Mouse (Mus musculus): Measurements from ENCODE around the gene Gjc2.
"Not testable (repeated sequence)": the region's sequence is repeated elsewhere in the genome, so short reads cannot be mapped to it uniquely, and the experiment has no call there.

The Gjc2 gene

GRCm38 (mm10) chr11:59182864-59183331 lies at the start of gene Gjc2:
Gene Gjc2, minus strand, starts transcription at chr11:59183213.
- DNase-seq (ENCODE audit: low read depth, low spot score): no peak

GRCm38 (mm10) chr11:59232797-59233196 lies 49.8 kb upstream of the Gjc2 start:
- no peak for DNase-seq (ENCODE audit: low read depth, low spot score)

GRCm38 (mm10) chr11:59230144-59230760 lies 47.2 kb upstream of the Gjc2 start:
- DNase-seq (ENCODE audit: low read depth, low spot score): peak; percentile 70

- DNase-seq (ENCODE audit: low read depth, low spot score): peak; percentile 96
Measured at GRCm38 (mm10) chr11:59228122-59228953, 45.3 kb upstream of the Gjc2 start, which contains the start of gene Arf1. Gene Arf1, minus strand, starts transcription at chr11:59228270.

GRCm38 (mm10) chr11:59227604-59228121 lies 44.6 kb upstream of the Gjc2 start:
- DNase-seq (ENCODE audit: low read depth, low spot score): peak; percentile 32

- peak; percentile 43 for DNase-seq (ENCODE audit: low read depth, low spot score)
Measured at GRCm38 (mm10) chr11:59226787-59227603, 44.0 kb upstream of the Gjc2 start.

GRCm38 (mm10) chr11:59226251-59226650 lies 43.2 kb upstream of the Gjc2 start:
- DNase-seq (ENCODE audit: low read depth, low spot score): peak; percentile 61

GRCm38 (mm10) chr11:59225167-59225566 lies 42.2 kb upstream of the Gjc2 start:
- DNase-seq (ENCODE audit: low read depth, low spot score): no peak

- DNase-seq (ENCODE audit: low read depth, low spot score): no peak
Measured at GRCm38 (mm10) chr11:59224470-59224869, 41.5 kb upstream of the Gjc2 start.

- no peak for DNase-seq (ENCODE audit: low read depth, low spot score)
Measured at GRCm38 (mm10) chr11:59224025-59224424, 41.0 kb upstream of the Gjc2 start.

- DNase-seq (ENCODE audit: low read depth, low spot score): no peak
Measured at GRCm38 (mm10) chr11:59222306-59222705, 39.3 kb upstream of the Gjc2 start.

- DNase-seq (ENCODE audit: low read depth, low spot score): peak; percentile 59
Measured at GRCm38 (mm10) chr11:59221604-59222003, 38.6 kb upstream of the Gjc2 start.

GRCm38 (mm10) chr11:59219064-59219463 lies 36.1 kb upstream of the Gjc2 start:
- peak; percentile 46 for DNase-seq (ENCODE audit: low read depth, low spot score)

- no peak for DNase-seq (ENCODE audit: low read depth, low spot score)
Measured at GRCm38 (mm10) chr11:59218389-59218998, 35.5 kb upstream of the Gjc2 start.

- no peak for DNase-seq (ENCODE audit: low read depth, low spot score)
Measured at GRCm38 (mm10) chr11:59216955-59217354, 33.9 kb upstream of the Gjc2 start.

GRCm38 (mm10) chr11:59212892-59213494 lies 30.0 kb upstream of the Gjc2 start:
- DNase-seq (ENCODE audit: low read depth, low spot score): no peak

- not testable (repeated sequence) for DNase-seq (ENCODE audit: low read depth, low spot score)
Measured at GRCm38 (mm10) chr11:59212320-59212719, 29.3 kb upstream of the Gjc2 start.

GRCm38 (mm10) chr11:59211561-59211960 lies 28.5 kb upstream of the Gjc2 start:
- DNase-seq (ENCODE audit: low read depth, low spot score): not testable (repeated sequence)

GRCm38 (mm10) chr11:59210020-59210419 lies 27.0 kb upstream of the Gjc2 start:
- no peak for DNase-seq (ENCODE audit: low read depth, low spot score)

GRCm38 (mm10) chr11:59209580-59209979 lies 26.6 kb upstream of the Gjc2 start:
- DNase-seq (ENCODE audit: low read depth, low spot score): no peak

- peak; percentile 80 for DNase-seq (ENCODE audit: low read depth, low spot score)
Measured at GRCm38 (mm10) chr11:59209003-59209441, 26.0 kb upstream of the Gjc2 start.
